Mouse (Mus musculus) CH12.LX (cell line): Measurements from ENCODE around the gene Dhx37. TPM values are rescaled to one million over a fixed set of nuclear protein-coding genes. Genes with fewer than 3 reads are reported as not detected.

Experiments
- DNase-seq: peaks from one replicate; pipeline ENCODE4 v3.0.0-alpha.2; 2013; ENCODE audit errors: extremely low read depth
- H3K27ac ChIP-seq: 2 replicates; pipeline ENCODE4 v1.5.1; 2012; ENCODE audit warnings: low read depth, mild to moderate bottlenecking, control low read depth, moderate library complexity; ENCODE audit not compliant: insufficient read depth
- H3K27me3 ChIP-seq: replicated peaks from 2 replicates; pipeline ENCODE3; 2012; ENCODE audit warnings: inconsistent platforms
- H3K36me3 ChIP-seq, 2 experiments: replicated peaks in 1 of 2; 2 replicates each; pipeline versions ENCODE3 to v1.6.1; 2012; ENCODE audit warnings: inconsistent platforms in 1 of 2, low read length in 1 of 2, mild to moderate bottlenecking in 1 of 2, mixed read lengths in 1 of 2, moderate library complexity in 1 of 2; ENCODE audit not compliant: control insufficient read depth in 1 of 2, insufficient read depth in 1 of 2
- H3K4me1 ChIP-seq, 2 experiments: 2 replicates each; pipeline ENCODE4 v1.6.1; 2012; ENCODE audit warnings: inconsistent platforms in 1 of 2, moderate library complexity in 1 of 2; ENCODE audit not compliant: insufficient read depth in 2 of 2, control insufficient read depth in 1 of 2
- H3K4me2 ChIP-seq: 2 replicates; pipeline ENCODE4 v1.6.1; 2012; ENCODE audit warnings: low read depth, mild to moderate bottlenecking, control low read depth; ENCODE audit not compliant: poor library complexity, insufficient read depth, severe bottlenecking
- H3K4me3 ChIP-seq, 3 experiments: fragments of 150-350 bp in 1 of 3; sonication (generic) in 1 of 3; replicated peaks in 1 of 3; 2 replicates each; pipeline versions ENCODE3 to v1.5.1; 2011 to 2012; ENCODE audit warnings: low read depth in 2 of 3, low read length in 2 of 3, mild to moderate bottlenecking in 2 of 3, moderate library complexity in 2 of 3, control low read depth in 1 of 3, improper control_type of control experiment in 1 of 3, inconsistent platforms in 1 of 3, mixed read lengths in 1 of 3; ENCODE audit not compliant: poor library complexity in 1 of 3
- H3K79me2 ChIP-seq: replicated peaks from 2 replicates; pipeline ENCODE4 v1.6.1; 2012; ENCODE audit warnings: mild to moderate bottlenecking, moderate library complexity; ENCODE audit not compliant: control insufficient read depth, poor library complexity, insufficient read depth, severe bottlenecking; ENCODE audit errors: extremely low read depth
- H3K9ac ChIP-seq: 2 replicates; pipeline ENCODE4 v1.6.1; 2012; ENCODE audit warnings: low read depth, mild to moderate bottlenecking, control low read depth, moderate library complexity; ENCODE audit not compliant: insufficient read depth
- H3K9me3 ChIP-seq: replicated peaks from 2 replicates; pipeline ENCODE3; 2012; ENCODE audit warnings: low read length, inconsistent platforms, mixed read lengths
- CTCF ChIP-seq, 2 experiments: IDR thresholded peaks in 1 of 2; conservative IDR thresholded peaks in 1 of 2; 2 replicates each; pipeline ENCODE4 v1.5.1; 2011 to 2012; ENCODE audit warnings: low read depth in 2 of 2, low read length in 2 of 2, improper control_type of control experiment in 1 of 2, inconsistent platforms in 1 of 2, mild to moderate bottlenecking in 1 of 2, moderate library complexity in 1 of 2
- EP300 ChIP-seq: IDR thresholded peaks from 2 replicates; pipeline ENCODE4 v1.6.1; 2011; ENCODE audit warnings: low read length, improper control_type of control experiment
- ETS1 ChIP-seq: conservative IDR thresholded peaks from 2 replicates; pipeline ENCODE4 v1.6.1; 2012; ENCODE audit warnings: low read depth, mild to moderate bottlenecking, inconsistent platforms, low read length, improper control_type of control experiment, moderate library complexity
- IRF4 ChIP-seq: IDR thresholded peaks from 2 replicates; pipeline ENCODE4 v1.6.1; 2014; ENCODE audit warnings: low read depth, mild to moderate bottlenecking, inconsistent platforms, low read length, improper control_type of control experiment
- JUND ChIP-seq: conservative IDR thresholded peaks from 2 replicates; pipeline ENCODE4 v1.6.1; 2011; ENCODE audit warnings: low read depth, low read length, improper control_type of control experiment
- KAT2A ChIP-seq: IDR thresholded peaks from 2 replicates; pipeline ENCODE4 v1.6.1; 2012; ENCODE audit warnings: low read length, improper control_type of control experiment, inconsistent platforms; ENCODE audit not compliant: insufficient replicate concordance
- MAZ ChIP-seq: IDR thresholded peaks from 2 replicates; pipeline ENCODE4 v1.6.1; 2012; ENCODE audit warnings: low read depth, mild to moderate bottlenecking, inconsistent platforms, low read length, improper control_type of control experiment, moderate library complexity
- MXI1 ChIP-seq: IDR thresholded peaks from 2 replicates; pipeline ENCODE4 v1.6.1; 2011; ENCODE audit warnings: mild to moderate bottlenecking, low read depth, low read length, improper control_type of control experiment
- MYC ChIP-seq: IDR thresholded peaks from 2 replicates; pipeline ENCODE4 v1.6.1; 2011; ENCODE audit warnings: low read depth, mild to moderate bottlenecking, improper control_type of control experiment, low read length
- NELFE ChIP-seq: IDR thresholded peaks from 2 replicates; pipeline ENCODE4 v1.6.1; 2011; ENCODE audit warnings: low read depth, low read length, improper control_type of control experiment
- POLR2A ChIP-seq: IDR thresholded peaks from 2 replicates; pipeline ENCODE4 v1.6.1; 2011; ENCODE audit warnings: low read depth, mild to moderate bottlenecking, improper control_type of control experiment, low read length
- RAD21 ChIP-seq: IDR thresholded peaks from 2 replicates; pipeline ENCODE4 v1.6.1; 2011; ENCODE audit warnings: low read depth, mild to moderate bottlenecking, low read length, improper control_type of control experiment, moderate library complexity
- SIN3A ChIP-seq: IDR thresholded peaks from 2 replicates; pipeline ENCODE4 v1.6.1; 2012; ENCODE audit warnings: low read length, improper control_type of control experiment, inconsistent platforms
- SMC3 ChIP-seq: IDR thresholded peaks from 2 replicates; pipeline ENCODE4 v1.6.1; 2011; ENCODE audit warnings: low read depth, low read length, improper control_type of control experiment
- TBP ChIP-seq: conservative IDR thresholded peaks from 2 replicates; pipeline ENCODE4 v1.6.1; 2011; ENCODE audit warnings: low read depth, low read length, improper control_type of control experiment
- TCF12 ChIP-seq: IDR thresholded peaks from 2 replicates; pipeline ENCODE4 v1.6.1; 2014; ENCODE audit warnings: low read depth, mild to moderate bottlenecking, inconsistent platforms, low read length, improper control_type of control experiment
- UBTF ChIP-seq: IDR thresholded peaks from 2 replicates; pipeline ENCODE4 v1.6.1; 2012; ENCODE audit warnings: low read depth, mild to moderate bottlenecking, inconsistent platforms, low read length, improper control_type of control experiment, moderate library complexity
- USF1 ChIP-seq: IDR thresholded peaks from 2 replicates; pipeline ENCODE4 v1.6.1; 2014; ENCODE audit warnings: low read depth, mild to moderate bottlenecking, inconsistent platforms, low read length, improper control_type of control experiment
- ZC3H11A ChIP-seq: IDR thresholded peaks from 2 replicates; pipeline ENCODE4 v1.6.1; 2012; ENCODE audit warnings: low read depth, mild to moderate bottlenecking, inconsistent platforms, low read length, improper control_type of control experiment
- ZKSCAN1 ChIP-seq: IDR thresholded peaks from 2 replicates; pipeline ENCODE4 v1.6.1; 2012; ENCODE audit warnings: low read depth, inconsistent platforms, low read length, improper control_type of control experiment, borderline replicate concordance
- dilution Hi-C: fragments of 300-500 bp; cut with MboI; formaldehyde crosslinking; loops from 2 replicates; pipeline ENCODE4 v1.14.3; 2020; ENCODE audit warnings: low sequenced_read_pairs; ENCODE audit not compliant: extremely low pct_unique_long_range_greater_than_20kb, extremely low pct_ligation_motif_present
- in situ Hi-C: fragments of 300-500 bp; cut with MboI; formaldehyde crosslinking; loops from 3 replicates; pipeline ENCODE4 v1.14.3; 2019; ENCODE audit warnings: low sequenced_read_pairs, low pct_ligation_motif_present, low pct_unique_long_range_greater_than_20kb, mixed read lengths
- polyA plus RNA-seq: library from polyadenylated mRNA; unstranded; fragments of >175 nt; gene quantifications from 2 replicates; pipeline ENCODE4 v1.2.1, GENCODE M21; 2012; ENCODE audit warnings: low read depth; ENCODE audit not compliant: insufficient read length
- total RNA-seq, 2 experiments: library from RNA; depleted of rRNA; stranded (reverse); fragments of 300-350 nt in 1 of 2; fragments of >200 nt in 1 of 2; gene quantifications; 2 replicates each; pipeline ENCODE4 v1.2.3; 2012 to 2014

The Dhx37 gene
- total and polyA plus RNA-seq, 3 experiments, result 21.0 to 36.9 (median 26.0) TPM

DNA sequence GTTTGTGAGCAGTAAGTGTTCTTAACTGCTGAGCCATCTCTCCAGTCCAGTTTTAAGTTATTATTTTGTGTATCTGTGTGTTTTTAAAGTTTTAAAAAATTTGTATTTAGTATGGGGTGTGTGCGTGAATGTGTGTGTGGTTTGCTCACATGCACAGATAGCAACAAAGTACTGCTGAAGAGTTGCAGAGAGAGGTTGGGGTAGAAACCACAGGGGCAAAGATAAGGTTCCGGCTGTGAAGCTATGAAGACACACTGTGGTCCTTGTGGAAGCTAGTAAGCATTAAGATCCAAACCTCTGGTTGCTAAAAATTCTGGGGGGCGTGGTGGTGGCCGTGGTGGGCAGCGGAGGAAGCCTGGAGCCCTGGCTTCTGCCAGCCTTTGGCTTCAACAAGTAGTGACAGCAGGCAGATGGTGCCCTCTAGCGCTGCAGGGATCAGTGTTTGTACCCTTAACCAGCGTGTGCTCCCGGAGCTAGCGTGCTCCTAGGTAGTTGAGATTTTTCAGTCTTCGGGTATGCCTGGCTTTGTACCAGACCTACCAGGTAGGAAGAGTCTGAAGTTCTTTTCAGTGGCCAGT lies 28.0 kb upstream of the Dhx37 start:
- Histone ChIP-seq H3K79me2 (no peaks in the 10 kb centered on the region), H3K27me3 (no peaks in the 10 kb centered on the region), H3K4me1 (peaks cover 5 to 10% of the 10 kb centered on the region in 2 experiments), H3K9me3 (no peaks in the 10 kb centered on the region), H3K27ac (no peak overlapping the region), H3K4me2 (no peak overlapping the region), H3K36me3 (peaks cover 0 to 28% of the 10 kb centered on the region in 2 experiments), H3K9ac (no peak overlapping the region), H3K4me3 (no peak overlapping the region)
- in situ Hi-C loops, result no loop called here
- TF ChIP-seq SIN3A, result no peak
- peak; percentile 21 for TF ChIP-seq RAD21
- TF ChIP-seq CTCF (conservative IDR thresholded peaks at IDR 0.05 in 1 of 2, IDR thresholded peaks at IDR 0.05 in 1 of 2; ENCODE audit: low read depth in 2 of 2, low read length in 2 of 2), result peak in 1 of 2 experiments; percentile 28; a peak in 1 of 4 replicates
- no peak for DNase-seq
- dilution Hi-C loops, result no loop called here

- no peak overlapping the region for H3K9ac ChIP-seq
- dilution Hi-C loops, result no loop called here
- no peaks in the 10 kb centered on the region for H3K79me2 ChIP-seq
- H3K27ac ChIP-seq, result no peak overlapping the region
- H3K9me3 ChIP-seq, result no peaks in the 10 kb centered on the region
- H3K36me3 ChIP-seq, result peaks cover 2 to 39% of the 10 kb centered on the region in 2 experiments
- DNase-seq, result no peak
- in situ Hi-C loops, result no loop called here
- peak in 1 of 2 experiments; percentile 28; a peak in 2 of 4 replicates for TF ChIP-seq CTCF (conservative IDR thresholded peaks at IDR 0.05 in 1 of 2, IDR thresholded peaks at IDR 0.05 in 1 of 2; ENCODE audit: low read depth in 2 of 2, low read length in 2 of 2)
- TF ChIP-seq ZC3H11A, result no peak
- no peak overlapping the region for H3K4me3 ChIP-seq
- H3K4me1 ChIP-seq, result peaks cover 5 to 6% of the 10 kb centered on the region in 2 experiments
- no peak overlapping the region for H3K4me2 ChIP-seq
- H3K27me3 ChIP-seq, result no peaks in the 10 kb centered on the region
Observed at GRCm38 (mm10) chr5:125460574-125460973, 26.7 kb upstream of the Dhx37 start.

DNA sequence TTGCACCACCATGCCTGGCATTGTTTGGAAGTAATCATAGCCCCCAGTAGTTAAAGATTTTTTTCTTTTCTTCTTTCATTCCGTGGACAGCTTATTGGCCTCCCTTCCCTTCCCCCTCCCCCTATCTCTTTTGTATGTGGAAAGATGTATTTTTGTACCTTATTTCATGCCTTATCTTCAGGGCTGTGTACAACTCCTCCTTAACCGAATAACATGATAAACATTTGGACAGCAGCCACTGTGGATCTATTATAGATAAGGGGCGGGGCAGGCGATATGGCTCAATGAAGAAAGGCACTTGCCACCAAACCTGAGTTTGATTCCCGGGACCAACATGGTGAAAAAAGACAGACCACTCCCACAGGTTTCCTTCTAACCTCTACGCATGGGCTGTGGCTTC lies 23.6 kb upstream of the Dhx37 start:
- TF ChIP-seq ETS1 (no peak), SMC3 (no peak), MXI1 (no peak), TBP (no peak), EP300 (no peak), KAT2A (no peak), NELFE (no peak), SIN3A (no peak), RAD21 (no peak), TCF12 (no peak), UBTF (no peak), IRF4 (no peak), USF1 (no peak), MYC (no peak), ZKSCAN1 (no peak), JUND (no peak), MAZ (no peak), POLR2A (no peak)
- no peak for DNase-seq
- in situ Hi-C loops (no loop called here), dilution Hi-C loops (no loop called here)
- peaks cover 4% of the 10 kb centered on the region for H3K79me2 ChIP-seq
- peaks cover 16 to 65% of the 10 kb centered on the region in 2 experiments for H3K36me3 ChIP-seq
- no peak overlapping the region for H3K4me3 ChIP-seq
- no peak overlapping the region for H3K9ac ChIP-seq
- no peak overlapping the region for H3K27ac ChIP-seq
- no peak overlapping the region for H3K4me2 ChIP-seq
- no peaks in the 10 kb centered on the region; a peak in 1 of 4 replicates for H3K4me1 ChIP-seq
- no peaks in the 10 kb centered on the region for H3K9me3 ChIP-seq
- H3K27me3 ChIP-seq, result no peaks in the 10 kb centered on the region
